Mouse (Mus musculus): ENCODE results near the gene Wfs1.

The Wfs1 gene

GRCm38 (mm10) chr5:36933383-36933782 lies 55.6 kb downstream of the Wfs1 start:
- in situ Hi-C loops (cut with MboI) = no loop called here

DNA sequence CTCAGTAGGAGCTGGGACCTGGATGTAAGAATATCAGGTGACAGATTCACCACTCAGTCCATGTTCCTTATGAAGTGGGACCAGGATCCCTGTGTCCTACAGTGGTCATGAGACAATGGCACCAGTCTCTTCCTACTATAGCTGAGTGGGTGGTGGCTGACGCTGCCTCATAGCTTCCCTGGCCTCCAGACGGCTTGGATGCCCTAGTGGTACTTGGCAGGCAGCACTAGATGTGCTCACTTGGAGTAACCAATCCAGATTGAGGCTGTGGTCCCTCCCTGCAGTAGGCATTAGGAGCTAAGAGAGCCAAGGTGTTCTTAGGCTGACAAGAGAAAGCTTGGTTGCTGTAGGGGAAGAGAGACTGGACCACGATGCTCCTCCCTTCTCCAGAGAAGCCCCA lies 59.6 kb downstream of the Wfs1 start:
- in situ Hi-C loops (cut with MboI) = no loop called here

GRCm38 (mm10) chr5:36928701-36929100 lies 60.3 kb downstream of the Wfs1 start:
- in situ Hi-C loops (cut with MboI) = no loop called here

DNA sequence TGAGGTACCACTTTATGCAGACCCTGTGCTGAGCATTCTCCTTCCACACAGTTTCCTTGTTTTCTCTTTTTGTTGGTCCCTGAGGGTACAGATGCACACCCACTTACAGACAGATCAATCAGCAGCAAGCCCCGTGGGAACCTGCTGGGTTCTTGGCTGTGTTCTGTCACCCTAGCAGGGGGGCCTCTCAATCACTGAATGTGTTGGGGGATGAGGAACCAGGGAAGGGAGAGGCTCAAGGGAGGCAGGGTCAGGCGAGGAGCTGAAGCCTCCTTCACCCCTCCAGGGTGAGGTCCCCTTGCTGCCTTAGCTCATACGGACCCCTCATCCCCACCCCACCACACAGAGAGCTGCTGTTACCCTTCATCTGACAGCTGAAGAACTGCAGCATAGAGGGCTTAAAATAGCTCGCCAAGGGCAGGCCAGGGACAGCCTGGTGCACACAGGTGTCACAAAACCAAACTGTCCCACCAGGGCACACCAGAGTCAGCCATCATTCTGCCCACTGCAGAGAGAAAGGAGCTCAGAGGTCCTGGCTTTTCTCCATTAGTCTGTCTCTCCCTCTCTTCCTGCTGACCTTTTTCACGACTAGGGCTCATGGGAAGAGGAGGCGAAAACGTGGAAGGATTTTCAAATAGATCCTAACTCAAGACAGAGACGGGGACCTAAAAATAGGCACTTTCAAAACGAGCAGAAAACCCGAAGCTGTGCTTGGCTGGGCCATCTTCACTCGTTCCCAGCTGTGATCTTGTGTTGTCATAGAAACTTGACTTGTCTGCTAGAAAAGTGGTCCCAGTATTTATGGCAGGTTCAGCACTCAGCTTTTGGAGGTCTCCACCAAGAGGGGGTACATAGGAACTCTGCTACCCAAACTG lies 64.9 kb downstream of the Wfs1 start:
- in situ Hi-C loops (cut with MboI) = no loop called here

DNA sequence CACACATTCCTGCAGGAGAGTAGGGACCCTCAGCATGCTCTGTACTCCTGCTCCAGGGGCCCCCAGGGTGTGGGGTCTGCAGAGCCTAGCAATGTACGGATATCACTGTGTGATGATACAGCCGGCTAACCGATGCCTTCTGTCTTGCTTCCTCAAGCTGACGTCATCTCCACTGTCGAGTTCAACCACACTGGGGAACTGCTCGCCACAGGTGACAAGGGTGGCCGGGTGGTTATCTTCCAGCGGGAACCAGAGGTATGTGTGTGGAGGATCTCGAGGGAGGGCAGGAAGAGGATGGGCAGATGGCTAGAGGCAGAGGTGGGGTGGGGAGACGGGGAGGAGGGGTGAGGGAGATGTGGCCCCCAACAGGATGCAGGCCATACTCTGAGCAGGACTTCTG lies 66.2 kb downstream of the Wfs1 start:
- in situ Hi-C loops (cut with MboI) = no loop called here

DNA sequence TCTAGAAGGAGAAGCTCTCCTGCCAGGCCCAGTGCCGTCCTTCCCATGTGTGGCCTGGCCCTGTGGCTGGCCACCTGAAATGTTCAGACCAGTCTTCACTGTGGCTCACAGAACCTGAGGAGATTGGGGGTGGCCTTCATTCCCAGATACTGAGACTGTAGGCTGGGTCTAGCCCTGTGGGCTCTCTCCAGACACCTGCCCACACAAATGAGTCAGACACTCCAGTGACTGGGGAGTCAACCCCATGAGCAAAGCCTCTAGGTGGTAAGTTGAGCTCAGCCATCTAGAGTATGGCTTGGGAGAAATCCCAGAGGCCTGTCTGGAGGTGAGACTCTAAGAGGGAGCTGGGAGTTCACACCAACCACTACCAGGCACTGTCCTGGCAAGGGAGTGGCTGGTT lies 67.1 kb downstream of the Wfs1 start:
- in situ Hi-C loops (cut with MboI) = no loop called here

DNA sequence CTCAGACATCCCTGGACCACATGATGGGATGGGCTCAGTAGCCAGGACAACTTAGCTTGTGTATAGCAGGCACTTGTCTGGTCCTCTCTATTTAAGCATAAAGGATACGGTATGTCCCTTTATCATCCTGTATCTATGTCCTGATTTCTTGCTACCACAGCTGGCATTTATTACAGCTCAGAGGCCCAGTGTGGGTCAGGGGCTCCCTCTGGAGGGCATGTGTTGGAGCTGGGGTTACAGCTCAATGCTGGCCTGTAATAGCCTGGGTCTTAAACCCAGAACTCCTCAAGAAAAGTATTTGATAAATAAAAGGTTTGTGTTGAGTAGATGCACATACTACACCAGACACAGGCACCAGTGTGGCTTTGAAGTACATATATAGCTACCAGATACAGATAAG lies 68.9 kb downstream of the Wfs1 start:
- in situ Hi-C loops (cut with MboI) = no loop called here

DNA sequence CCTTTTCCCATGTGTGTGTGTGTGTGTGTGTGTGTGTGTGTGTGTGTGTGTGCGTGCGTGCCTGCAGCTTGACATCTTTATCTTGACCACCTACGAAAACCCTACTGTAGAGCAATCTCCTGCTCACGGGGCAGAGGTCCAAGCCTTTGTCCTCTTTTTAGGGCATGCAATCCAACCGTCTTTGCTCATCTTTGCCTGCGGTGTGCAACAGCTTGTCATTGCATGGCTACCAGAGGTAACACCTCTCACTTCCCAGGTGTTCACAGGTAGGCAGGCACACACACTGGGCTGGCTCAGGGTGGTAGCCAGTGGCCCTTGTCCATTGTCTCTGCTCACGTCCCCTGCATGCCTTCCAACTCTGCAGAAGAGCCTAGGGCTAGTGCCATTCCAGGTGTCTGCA lies 71.0 kb downstream of the Wfs1 start:
- in situ Hi-C loops (cut with MboI) = no loop called here

GRCm38 (mm10) chr5:36917245-36917644 lies 71.8 kb downstream of the Wfs1 start:
- in situ Hi-C loops (cut with MboI) = no loop called here

DNA sequence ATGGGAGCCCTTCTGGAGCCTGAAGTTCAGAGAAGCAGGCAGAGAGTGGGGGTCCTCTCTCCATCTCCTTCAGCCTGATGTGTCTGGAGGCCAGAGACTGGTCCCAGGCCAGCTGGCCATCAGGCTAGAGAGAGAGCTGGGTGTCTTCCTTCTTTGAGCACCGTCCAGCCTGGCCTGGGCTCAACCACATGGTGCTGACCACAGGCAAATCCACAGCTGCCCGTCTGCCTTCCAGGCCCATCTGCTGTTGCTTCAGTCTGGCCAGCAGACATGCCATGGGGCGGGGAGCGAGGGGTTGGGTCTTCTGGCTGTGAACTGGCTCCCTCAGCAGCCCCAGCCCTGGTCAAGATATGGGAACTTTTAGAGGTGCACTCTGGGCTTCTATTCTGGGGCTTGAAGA lies 72.4 kb downstream of the Wfs1 start:
- in situ Hi-C loops (cut with MboI) = no loop called here
